Mouse (Mus musculus) central nervous system, embryonic 11.5 days (tissue): ENCODE results near the gene Dbnl. TPM values are rescaled to one million over a fixed set of nuclear protein-coding genes. Genes with fewer than 3 reads are reported as not detected.

Experiments used
- polyA plus RNA-seq: library from polyadenylated mRNA; depleted of rRNA; stranded (reverse); fragments of >200 nt; gene quantifications from 2 replicates; pipeline ENCODE4 v1.2.3, GENCODE M21; 2012; rRNA removed

Gene Dbnl
- polyA plus RNA-seq, result 92.7 and 127 TPM in 2 replicates

GRCm38 (mm10) chr11:5788056-5789014 lies at the start of gene Dbnl:
Gene Dbnl, plus strand, starts transcription at chr11:5788488.

GRCm38 (mm10) chr11:5761820-5762632 lies 26.3 kb upstream of the Dbnl start, which contains the start of gene Urgcp:
Gene Urgcp, minus strand, starts transcription at chr11:5762376.

GRCm38 (mm10) chr11:5803551-5803981 lies 15.3 kb downstream of the Dbnl start, which contains the start of gene Pgam2:
Gene Pgam2, minus strand, starts transcription at chr11:5803733.

GRCm38 (mm10) chr11:5837251-5838246 lies 49.3 kb downstream of the Dbnl start, which contains the start of gene Polm:
Gene Polm, minus strand, starts transcription at chr11:5838016.

Other genes with a start within 250 kb of the Dbnl start
- gene Ccdc117, start 246.3 kb upstream of the Dbnl start, polyA plus RNA-seq, result 19.3 and 19.9 TPM in 2 replicates
- 0.06 and 0.20 TPM in 2 replicates for gene Ankrd36, start 218.8 kb upstream of the Dbnl start, polyA plus RNA-seq
- gene Mrps24, start 72.8 kb upstream of the Dbnl start, polyA plus RNA-seq, result 103 and 110 TPM in 2 replicates
- 13.4 and 15.7 TPM in 2 replicates for gene Urgcp, start 26.1 kb upstream of the Dbnl start, polyA plus RNA-seq
- 9.1 and 20.6 TPM in 2 replicates for gene Pgam2, start 15.2 kb downstream of the Dbnl start, polyA plus RNA-seq
- gene Polm, start 49.5 kb downstream of the Dbnl start, polyA plus RNA-seq, result 14.5 and 20.8 TPM in 2 replicates
- 22.5 and 25.6 TPM in 2 replicates for gene Aebp1, start 73.5 kb downstream of the Dbnl start, polyA plus RNA-seq
- 72.6 and 102 TPM in 2 replicates for gene Pold2, start 89.8 kb downstream of the Dbnl start, polyA plus RNA-seq
- 54.9 and 109 TPM in 2 replicates for gene Myl7, start 110.3 kb downstream of the Dbnl start, polyA plus RNA-seq
- 1.4 TPM in 2 replicates for gene Gck, start 161.6 kb downstream of the Dbnl start, polyA plus RNA-seq
- 65.0 and 76.5 TPM in 2 replicates for gene Ykt6, start 167.2 kb downstream of the Dbnl start, polyA plus RNA-seq